Comparison of ENCODE assay signal across 9 mouse cellular contexts in the genomic region with DNA sequence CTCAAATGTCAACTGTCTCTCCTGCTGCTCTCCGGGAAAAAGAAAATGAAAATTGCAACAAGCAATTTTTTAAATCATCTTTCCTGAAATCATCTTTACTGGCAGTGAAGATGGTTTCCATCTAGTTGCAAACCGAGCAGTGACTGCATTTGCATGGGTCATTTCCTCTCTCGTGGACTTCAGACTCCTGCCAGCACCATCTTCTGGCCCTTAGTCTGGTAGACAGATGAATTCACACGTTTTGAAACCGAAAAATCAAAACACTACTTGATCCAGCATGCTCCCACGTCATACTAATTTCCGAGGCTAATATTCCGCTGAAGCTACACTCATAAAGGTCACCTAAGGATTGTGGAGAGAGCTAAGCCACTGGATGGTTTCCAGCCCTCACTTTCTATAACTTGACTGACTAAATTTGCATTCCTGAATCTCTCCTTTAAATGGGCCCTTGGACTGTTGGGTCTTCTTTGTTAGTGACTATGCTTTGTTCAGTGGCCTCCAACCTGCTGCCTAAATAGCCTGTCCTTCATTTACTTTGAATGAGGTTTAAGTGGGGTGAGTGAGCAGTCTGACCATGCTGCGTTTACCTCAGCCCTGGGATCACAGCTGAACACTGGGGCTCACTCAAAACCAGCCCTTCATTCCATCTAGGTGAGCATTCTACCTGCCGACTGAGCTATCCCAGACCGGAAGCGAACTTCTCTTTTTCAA. TPM values are rescaled to one million over a fixed set of nuclear protein-coding genes. Genes with fewer than 3 reads are reported as not detected.
DNase-seq lines count a peak whose midpoint lies in the region; ATAC-seq lines count a peak whose summit lies in the region.
"Had no signal": no experiment of that assay in that cellular context is flagged by ENCODE, and none has a peak within 500 bp of the region (broad histone marks: within the 10 kb centered on the region; RNA-seq: fewer than 3 reads in every experiment).

No protein-coding gene starts in this region.

- H3K27ac ChIP-seq in heart, embryonic 10.5 days: peak overlapping the region; percentile 90
- peak overlapping the region; percentile 92 for H3K27ac ChIP-seq in kidney, embryonic 15.5 days
- peak overlapping the region; percentile 78 for H3K27ac ChIP-seq in midbrain, embryonic 12.5 days (replicated peaks)

- no peaks in the 10 kb centered on the region for H3K9me3 ChIP-seq in heart, embryonic 10.5 days
- no peaks in the 10 kb centered on the region for H3K9me3 ChIP-seq in kidney, embryonic 15.5 days (replicated peaks)
- no peaks in the 10 kb centered on the region for H3K9me3 ChIP-seq in midbrain, embryonic 12.5 days

- 28% methylated on average over 12 of the region's 12 CpGs for WGBS in heart, embryonic 10.5 days
- WGBS in kidney, embryonic 15.5 days: 27% methylated on average over 12 of the region's 12 CpGs
- 18% methylated on average over 12 of the region's 12 CpGs for WGBS in midbrain, embryonic 12.5 days

- peaks cover 19% of the 10 kb centered on the region for H3K4me1 ChIP-seq in heart, embryonic 10.5 days
- peaks cover 26% of the 10 kb centered on the region for H3K4me1 ChIP-seq in kidney, embryonic 15.5 days
- peaks cover 16% of the 10 kb centered on the region for H3K4me1 ChIP-seq in midbrain, embryonic 12.5 days

- intact Hi-C loops in left cerebral cortex, postnatal 4 days (cut with DNase I): loop anchor here (5.0 kb wide), 2 partner anchors 114 to 374 kb away; a partner anchor contains a TSS

- no peak for ATAC-seq in kidney, embryonic 15.5 days (replicated peaks; ENCODE audit: low FRiP score)
- no peak for ATAC-seq in midbrain, embryonic 12.5 days (ENCODE audit: low FRiP score, low read depth)
- no peak for ATAC-seq in megakaryocyte progenitor cell, adult 5-6 weeks (replicated peaks; ENCODE audit: poor library complexity)

- peak overlapping the region; percentile 96 for H3K4me2 ChIP-seq in kidney, embryonic 15.5 days
- H3K4me2 ChIP-seq in midbrain, embryonic 12.5 days (replicated peaks): peak overlapping the region; percentile 96

- DNase-seq in A20 (ENCODE audit: low read depth, low spot score) (peak; percentile 34), NIH3T3 (ENCODE audit: low read depth) (peak; percentile 45)
- no peak for DNase-seq in heart, embryonic 10.5 days (ENCODE audit: low spot score)
- DNase-seq in left cerebral cortex, postnatal 4 days: no peak
- DNase-seq in frontal cortex, postnatal 36 days (ENCODE audit: low spot score in 2 of 2): no peak

- peak overlapping the region; percentile 86 for H3K4me3 ChIP-seq in heart, embryonic 10.5 days
- peak overlapping the region; percentile 86 for H3K4me3 ChIP-seq in kidney, embryonic 15.5 days (replicated peaks)
- H3K4me3 ChIP-seq in midbrain, embryonic 12.5 days: peak overlapping the region; percentile 72

- no peaks in the 10 kb centered on the region for H3K36me3 ChIP-seq in heart, embryonic 10.5 days
- H3K36me3 ChIP-seq in kidney, embryonic 15.5 days: no peaks in the 10 kb centered on the region
- H3K36me3 ChIP-seq in midbrain, embryonic 12.5 days: no peaks in the 10 kb centered on the region

- peak overlapping the region; percentile 90 for H3K9ac ChIP-seq in kidney, embryonic 15.5 days
- H3K9ac ChIP-seq in midbrain, embryonic 12.5 days (replicated peaks): peak overlapping the region; percentile 88; the same call in 1 of the 2 replicates

- peaks cover 30% of the 10 kb centered on the region for H3K27me3 ChIP-seq in heart, embryonic 10.5 days (ENCODE audit: insufficient read depth, poor library complexity, severe bottlenecking)
- peaks cover 7% of the 10 kb centered on the region for H3K27me3 ChIP-seq in kidney, embryonic 15.5 days
- peaks cover 41% of the 10 kb centered on the region for H3K27me3 ChIP-seq in midbrain, embryonic 12.5 days

RNA-seq across cellular contexts. Expression of a gene that starts 0.9 kb away (rescaled TPM):
- 1.7 and 2.0 TPM in 2 replicates for polyA plus RNA-seq in heart, embryonic 10.5 days (2016; fragmentation: Nextera tagmentation; extraction: Ambion mirVana)
- 2.3 and 2.5 TPM in 2 replicates for polyA plus RNA-seq in kidney, embryonic 15.5 days (2015; fragmentation: Nextera tagmentation; extraction: Ambion mirVana)
- polyA plus RNA-seq in midbrain, embryonic 12.5 days (2016; fragmentation: Nextera tagmentation; extraction: Ambion mirVana): 1.6 and 1.8 TPM in 2 replicates
- total RNA-seq in left cerebral cortex, postnatal 4 days (2021): 10 to 100 TPM; 61.0 to 64.8 TPM
- 1.6 and 1.7 TPM in 2 replicates for total RNA-seq in megakaryocyte progenitor cell, adult 5-6 weeks (2015)
- 1.1 and 1.8 TPM in 2 replicates for total RNA-seq in megakaryocyte progenitor cell, adult 5-6 weeks (2017)
- polyA plus RNA-seq: erythroblast, embryonic 14.5 days had no signal

Comparison
In these comparisons a context has a peak if more than half of its experiments do, and no peak if none do; other contexts are left out.
1. DNase-seq: peak in A20 (single experiment) and NIH3T3 (single experiment); none in heart, embryonic 10.5 days (single experiment), left cerebral cortex, postnatal 4 days (single experiment) and frontal cortex, postnatal 36 days (0 of 2).
2. Peak in every context shown above with its lines, with median percentiles within 50 percentile points of each other: H3K27ac ChIP-seq and H3K4me3 ChIP-seq.